Mouse (Mus musculus): ENCODE measurements around the gene Eps8.

DNA sequence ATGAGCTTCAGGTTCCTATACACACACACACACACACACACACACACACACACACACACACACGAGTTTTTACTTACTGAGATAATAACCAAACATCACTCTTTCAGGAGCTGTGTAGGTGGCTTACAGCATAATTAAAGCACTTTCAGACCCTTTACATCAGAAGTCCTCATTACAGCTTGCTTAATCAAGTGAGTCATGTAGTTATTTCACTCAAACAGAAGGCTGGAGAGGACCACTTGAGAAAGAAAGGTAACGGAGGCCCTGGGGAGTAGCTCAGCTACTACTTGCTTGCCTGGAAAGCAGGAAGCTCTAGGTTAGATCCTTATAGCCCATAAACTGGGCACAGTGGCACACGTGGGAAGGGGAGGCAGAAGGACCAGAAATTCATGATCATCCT lies 13.0 kb upstream of the Eps8 start:
- TF ChIP-seq NRF1 (IDR thresholded peaks at IDR 0.05; ENCODE audit: insufficient read depth, low read depth, low read length, poor library complexity, severe bottlenecking) (no peak), CTCF (IDR thresholded peaks at IDR 0.05 in 2 of 3, conservative IDR thresholded peaks at IDR 0.05 in 1 of 3; ENCODE audit: control insufficient read depth in 1 of 3, insufficient read depth in 1 of 3, low read depth in 2 of 3, low read length in 3 of 3, poor library complexity in 1 of 3, severe bottlenecking in 1 of 3) (no peak), EP300 (IDR thresholded peaks at IDR 0.05; ENCODE audit: low read depth in 1 of 2, low read length in 2 of 2) (no peak), ETS1 (IDR thresholded peaks at IDR 0.05; ENCODE audit: low read depth, low read length) (no peak), ZC3H11A (IDR thresholded peaks at IDR 0.05; ENCODE audit: low read depth, low read length) (no peak), POLR2A (IDR thresholded peaks at IDR 0.05; ENCODE audit: control insufficient read depth in 1 of 2, insufficient read depth in 1 of 2, low read depth in 1 of 2, low read length in 2 of 2, poor library complexity in 1 of 2) (no peak), CHD2 (IDR thresholded peaks at IDR 0.05; ENCODE audit: low read length) (no peak), GATA1 (IDR thresholded peaks at IDR 0.05; ENCODE audit: low read depth, low read length) (no peak), TCF12 (IDR thresholded peaks at IDR 0.05; ENCODE audit: low read depth, low read length) (no peak)
